Mouse (Mus musculus) MEL (cell line): ENCODE measurements around the gene Gm21970. TPM values are rescaled to one million over a fixed set of nuclear protein-coding genes. Genes with fewer than 3 reads are reported as not detected.
A peak's percentile ranks its signal among the peaks of the same experiment; 100 is the strongest.

Experiments used
- DNase-seq: peaks from one replicate; pipeline ENCODE4 v3.0.0; 2011; ENCODE audit warnings: low read depth, low spot score
- H3K27ac ChIP-seq: 2 replicates; pipeline ENCODE4 v1.5.1; 2012; ENCODE audit warnings: low read depth, mild to moderate bottlenecking, control low read depth, low read length, moderate library complexity; ENCODE audit not compliant: control insufficient read depth
- H3K27me3 ChIP-seq, 2 experiments: fragments of 150-350 bp in 1 of 2; sonication (generic) in 1 of 2; 2 replicates each; pipeline ENCODE4 v1.6.1; 2012; ENCODE audit warnings: low read length in 2 of 2, mild to moderate bottlenecking in 2 of 2, improper control_type of control experiment in 1 of 2, moderate library complexity in 1 of 2; ENCODE audit not compliant: insufficient read depth in 2 of 2, control insufficient read depth in 1 of 2
- H3K36me3 ChIP-seq, 2 experiments: 2 replicates each; pipeline ENCODE4 v1.6.1; 2012 to 2014; ENCODE audit warnings: low read length in 2 of 2, improper control_type of control experiment in 1 of 2, inconsistent platforms in 1 of 2, mild to moderate bottlenecking in 1 of 2; ENCODE audit not compliant: insufficient read depth in 2 of 2, control insufficient read depth in 1 of 2
- H3K4me1 ChIP-seq, 2 experiments: fragments of 150-350 bp in 1 of 2; sonication (generic) in 1 of 2; 2 replicates each; pipeline ENCODE4 v1.6.1; 2012; ENCODE audit warnings: low read length in 2 of 2, improper control_type of control experiment in 1 of 2, mild to moderate bottlenecking in 1 of 2; ENCODE audit not compliant: insufficient read depth in 2 of 2, control insufficient read depth in 1 of 2
- H3K4me3 ChIP-seq, 2 experiments: fragments of 150-350 bp in 1 of 2; sonication (generic) in 1 of 2; 2 replicates each; pipeline ENCODE4 v1.5.1; 2012; ENCODE audit warnings: low read depth in 2 of 2, low read length in 2 of 2, mild to moderate bottlenecking in 2 of 2, moderate library complexity in 2 of 2, control low read depth in 1 of 2, improper control_type of control experiment in 1 of 2; ENCODE audit not compliant: control insufficient read depth in 1 of 2, insufficient read depth in 1 of 2
- H3K79me2 ChIP-seq: 2 replicates; pipeline ENCODE4 v1.6.1; 2012; ENCODE audit warnings: mild to moderate bottlenecking, low read length, moderate library complexity; ENCODE audit not compliant: control insufficient read depth, poor library complexity, insufficient read depth
- H3K9ac ChIP-seq: 2 replicates; pipeline ENCODE4 v1.6.1; 2012; ENCODE audit warnings: low read depth, mild to moderate bottlenecking, control low read depth, low read length, moderate library complexity; ENCODE audit not compliant: control insufficient read depth, poor library complexity, severe bottlenecking
- H3K9me3 ChIP-seq: fragments of 150-350 bp; sonication (generic); replicated peaks from 2 replicates; pipeline ENCODE4 v1.6.1; 2012; ENCODE audit warnings: mild to moderate bottlenecking, low read length, improper control_type of control experiment, moderate library complexity; ENCODE audit not compliant: insufficient read depth
- CHD1 ChIP-seq: IDR thresholded peaks from 2 replicates; pipeline ENCODE4 v1.6.1; 2012; ENCODE audit warnings: low read depth, mild to moderate bottlenecking, inconsistent platforms, low read length, improper control_type of control experiment
- CHD2 ChIP-seq: IDR thresholded peaks from 2 replicates; pipeline ENCODE4 v1.6.1; 2011; ENCODE audit warnings: low read length, improper control_type of control experiment
- CTCF ChIP-seq, 3 experiments: IDR thresholded peaks in 2 of 3; conservative IDR thresholded peaks in 1 of 3; 2 replicates each; pipeline ENCODE4 v1.5.1; 2011 to 2012; ENCODE audit warnings: low read length in 3 of 3, low read depth in 2 of 3, mild to moderate bottlenecking in 2 of 3, improper control_type of control experiment in 1 of 3, inconsistent platforms in 1 of 3, mixed read lengths in 1 of 3, moderate library complexity in 1 of 3; ENCODE audit not compliant: control insufficient read depth in 1 of 3, insufficient read depth in 1 of 3, poor library complexity in 1 of 3, severe bottlenecking in 1 of 3
- E2F4 ChIP-seq: IDR thresholded peaks from 2 replicates; pipeline ENCODE4 v1.6.1; 2011; ENCODE audit warnings: low read depth, low read length, improper control_type of control experiment, borderline replicate concordance
- GABPA ChIP-seq: IDR thresholded peaks from 2 replicates; pipeline ENCODE4 v1.6.1; 2012; ENCODE audit warnings: low read depth, mild to moderate bottlenecking, inconsistent platforms, low read length, improper control_type of control experiment, moderate library complexity
- GATA1 ChIP-seq: IDR thresholded peaks from 2 replicates; pipeline ENCODE4 v1.6.1; 2011; ENCODE audit warnings: low read depth, low read length, improper control_type of control experiment
- JUND ChIP-seq: IDR thresholded peaks from 2 replicates; pipeline ENCODE4 v1.6.1; 2011; ENCODE audit warnings: low read depth, mild to moderate bottlenecking, improper control_type of control experiment, low read length
- KAT2A ChIP-seq: conservative IDR thresholded peaks from 2 replicates; pipeline ENCODE4 v1.6.1; 2012; ENCODE audit warnings: low read depth, low read length, improper control_type of control experiment, inconsistent platforms
- MAFK ChIP-seq: IDR thresholded peaks from 2 replicates; pipeline ENCODE4 v1.6.1; 2011; ENCODE audit warnings: low read depth, mild to moderate bottlenecking, low read length, improper control_type of control experiment, borderline replicate concordance
- MAX ChIP-seq: IDR thresholded peaks from 2 replicates; pipeline ENCODE4 v1.6.1; 2011; ENCODE audit warnings: low read length, improper control_type of control experiment
- MAZ ChIP-seq: IDR thresholded peaks from 2 replicates; pipeline ENCODE4 v1.6.1; 2012; ENCODE audit warnings: low read depth, mild to moderate bottlenecking, inconsistent platforms, low read length, improper control_type of control experiment
- MEF2A ChIP-seq: IDR thresholded peaks from 2 replicates; pipeline ENCODE4 v1.6.1; 2014; ENCODE audit warnings: low read depth, mild to moderate bottlenecking, inconsistent platforms, low read length, improper control_type of control experiment; ENCODE audit not compliant: poor library complexity, insufficient replicate concordance, severe bottlenecking; ENCODE audit errors: extremely low read depth
- MYB ChIP-seq: IDR thresholded peaks from 2 replicates; pipeline ENCODE4 v1.6.1; 2011; ENCODE audit warnings: mild to moderate bottlenecking, low read depth, low read length, improper control_type of control experiment
- NELFE ChIP-seq: IDR thresholded peaks from 2 replicates; pipeline ENCODE4 v1.6.1; 2011; ENCODE audit warnings: low read depth, low read length, improper control_type of control experiment
- NRF1 ChIP-seq: IDR thresholded peaks from 2 replicates; pipeline ENCODE4 v1.6.1; 2014; ENCODE audit warnings: low read depth, mild to moderate bottlenecking, inconsistent platforms, low read length, improper control_type of control experiment, moderate library complexity; ENCODE audit not compliant: poor library complexity, insufficient read depth, severe bottlenecking
- POLR2A ChIP-seq, 2 experiments: IDR thresholded peaks; 2 replicates each; pipeline ENCODE4 v1.6.1; 2011 to 2012; ENCODE audit warnings: low read length in 2 of 2, mild to moderate bottlenecking in 2 of 2, control low read depth in 1 of 2, improper control_type of control experiment in 1 of 2, low read depth in 1 of 2, moderate library complexity in 1 of 2; ENCODE audit not compliant: control insufficient read depth in 1 of 2, insufficient read depth in 1 of 2, poor library complexity in 1 of 2
- POLR2AphosphoS5 ChIP-seq: IDR thresholded peaks from 2 replicates; pipeline ENCODE4 v1.6.1; 2012; ENCODE audit warnings: low read depth, borderline replicate concordance, mild to moderate bottlenecking, inconsistent platforms, low read length, moderate library complexity, mixed read lengths
- RAD21 ChIP-seq: IDR thresholded peaks from 2 replicates; pipeline ENCODE4 v1.6.1; 2011; ENCODE audit warnings: mild to moderate bottlenecking, low read depth, low read length, improper control_type of control experiment
- RCOR1 ChIP-seq: IDR thresholded peaks from 2 replicates; pipeline ENCODE4 v1.6.1; 2012; ENCODE audit warnings: low read depth, mild to moderate bottlenecking, inconsistent platforms, low read length, improper control_type of control experiment
- SIN3A ChIP-seq: IDR thresholded peaks from 2 replicates; pipeline ENCODE4 v1.6.1; 2012; ENCODE audit warnings: low read length, improper control_type of control experiment, inconsistent platforms
- TAL1 ChIP-seq: IDR thresholded peaks from 2 replicates; pipeline ENCODE4 v1.6.1; 2012; ENCODE audit warnings: mild to moderate bottlenecking, inconsistent platforms, low read length, moderate library complexity, mixed read lengths
- TBP ChIP-seq: IDR thresholded peaks from 2 replicates; pipeline ENCODE4 v1.8.0; 2011; ENCODE audit warnings: low read depth, low read length, improper control_type of control experiment
- TCF12 ChIP-seq: IDR thresholded peaks from 2 replicates; pipeline ENCODE4 v1.6.1; 2014; ENCODE audit warnings: low read depth, mild to moderate bottlenecking, inconsistent platforms, low read length, improper control_type of control experiment, moderate library complexity
- USF2 ChIP-seq, 2 experiments: IDR thresholded peaks; 2 replicates each; pipeline ENCODE4 v1.6.1; 2011 to 2012; ENCODE audit warnings: improper control_type of control experiment in 2 of 2, low read length in 2 of 2, borderline replicate concordance in 1 of 2, inconsistent platforms in 1 of 2, low read depth in 1 of 2, mild to moderate bottlenecking in 1 of 2; ENCODE audit not compliant: insufficient read depth in 1 of 2
- ZC3H11A ChIP-seq: IDR thresholded peaks from 2 replicates; pipeline ENCODE4 v1.6.1; 2012; ENCODE audit warnings: low read depth, mild to moderate bottlenecking, inconsistent platforms, low read length, improper control_type of control experiment
- ZKSCAN1 ChIP-seq: IDR thresholded peaks from 2 replicates; pipeline ENCODE4 v1.6.1; 2012; ENCODE audit warnings: low read depth, mild to moderate bottlenecking, inconsistent platforms, low read length, improper control_type of control experiment, moderate library complexity
- ZNF384 ChIP-seq: IDR thresholded peaks from 2 replicates; pipeline ENCODE4 v1.6.1; 2012; ENCODE audit warnings: low read depth, mild to moderate bottlenecking, inconsistent platforms, low read length, improper control_type of control experiment
- polyA plus RNA-seq, 2 experiments: library from polyadenylated mRNA; stranded (reverse) in 1 of 2; unstranded in 1 of 2; fragments of >175 nt in 1 of 2; fragments of >200 nt in 1 of 2; gene quantifications; 2 replicates each; pipeline versions ENCODE4 v1.2.1 to v1.2.4; 2012; ENCODE audit warnings: low replicate concordance in 2 of 2, low read depth in 1 of 2; ENCODE audit not compliant: insufficient read length in 2 of 2, insufficient read depth in 1 of 2, missing spikeins in 1 of 2
- total RNA-seq: library from RNA; depleted of rRNA; stranded (reverse); fragments of 300-350 nt; gene quantifications from 2 replicates; pipeline ENCODE4 v1.2.3, GENCODE M21; 2012

The Gm21970 gene
- total and polyA plus RNA-seq, 3 experiments = not detected

- H3K79me2 ChIP-seq = no peaks in the 10 kb centered on the region; the same call in 1 of the 2 replicates
- H3K36me3 ChIP-seq = peaks cover 0 to 6% of the 10 kb centered on the region in 2 experiments; a peak in 2 of 4 replicates
- TF ChIP-seq CHD1 (no peak; the same call in 1 of the 2 replicates), TAL1 (no peak), ZC3H11A (no peak), POLR2AphosphoS5 (no peak), ZKSCAN1 (no peak), CHD2 (no peak), JUND (no peak), SIN3A (no peak), GATA1 (no peak), NRF1 (no peak), RAD21 (no peak), TBP (no peak), E2F4 (no peak), ZNF384 (no peak)
- no peaks in the 10 kb centered on the region for H3K27me3 ChIP-seq
- peak overlapping the region; percentile 88 to 91 for H3K4me3 ChIP-seq
- peak overlapping the region; percentile 85 for H3K9ac ChIP-seq
- peak; percentile 30 for DNase-seq
- H3K4me1 ChIP-seq = peaks cover 0 to 4% of the 10 kb centered on the region in 2 experiments; a peak in 3 of 4 replicates
- H3K27ac ChIP-seq = peak overlapping the region; percentile 80
- H3K9me3 ChIP-seq = no peaks in the 10 kb centered on the region
These were observed 72.4 kb downstream of the Gm21970 start for GRCm38 (mm10) chr16:91463836-91464400.

DNA sequence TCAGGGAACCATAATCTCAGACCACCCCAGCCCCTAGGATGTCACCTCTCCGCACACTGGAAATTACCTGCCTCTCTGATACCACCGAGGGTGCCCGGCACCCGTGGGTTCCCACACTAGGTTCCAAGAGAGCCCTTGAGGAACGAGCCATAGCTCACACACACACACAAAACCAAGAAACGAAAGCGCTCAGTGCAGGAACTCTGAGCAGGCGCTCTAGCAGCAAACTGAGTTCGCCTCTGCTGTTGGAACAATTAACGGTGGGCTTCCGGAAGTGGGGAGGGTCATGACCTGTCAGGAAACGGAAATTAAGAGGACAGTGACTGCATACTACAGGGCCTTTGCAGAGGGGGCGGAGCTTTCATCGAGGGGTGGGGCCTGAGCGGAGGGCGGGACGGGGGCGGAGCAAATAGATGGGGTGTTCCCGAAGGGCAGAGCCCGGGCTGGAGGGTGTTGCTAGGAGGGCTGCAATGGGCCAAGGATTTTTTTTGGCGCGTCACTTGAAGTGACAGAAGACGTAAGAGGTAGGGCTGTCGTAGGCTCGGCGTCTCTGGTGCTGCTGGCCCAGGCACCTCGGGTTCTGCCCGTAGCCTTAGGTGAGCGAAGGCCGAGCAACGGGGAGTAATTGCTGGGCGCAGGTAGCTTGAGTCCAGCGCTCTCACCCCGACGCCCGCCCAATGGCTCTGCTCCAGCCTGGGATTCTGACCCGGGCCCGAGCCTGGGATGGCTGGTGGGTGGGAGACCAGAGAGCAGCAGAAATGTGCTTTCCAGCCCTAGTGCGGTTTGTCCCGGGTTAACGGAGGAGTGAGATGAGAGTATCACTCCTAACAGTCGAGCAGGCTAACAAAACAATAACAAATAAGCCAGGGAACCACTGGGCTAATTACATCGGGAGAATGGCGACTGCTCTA, 73.3 kb downstream of the Gm21970 start:
- Histone ChIP-seq H3K27me3 (no peaks in the 10 kb centered on the region), H3K36me3 (peaks cover 0 to 6% of the 10 kb centered on the region in 2 experiments; a peak in 2 of 4 replicates), H3K27ac (peak overlapping the region; percentile 80), H3K79me2 (no peaks in the 10 kb centered on the region; the same call in 1 of the 2 replicates), H3K4me3 (peak overlapping the region; percentile 88 to 91), H3K4me1 (peaks cover 0 to 4% of the 10 kb centered on the region in 2 experiments; a peak in 3 of 4 replicates), H3K9me3 (no peaks in the 10 kb centered on the region), H3K9ac (peak overlapping the region; percentile 85)
- DNase-seq = peak; percentile 98
- TF ChIP-seq E2F4 = no peak
- peak; percentile 33; the same call in 1 of the 2 replicates for TF ChIP-seq MAZ
- peak; percentile 99 for TF ChIP-seq NELFE
- TF ChIP-seq TAL1 = no peak
- TF ChIP-seq USF2 (IDR thresholded peaks at IDR 0.05; ENCODE audit: borderline replicate concordance in 1 of 2, insufficient read depth in 1 of 2, low read depth in 1 of 2, low read length in 2 of 2) = no peak
- TF ChIP-seq TCF12 = peak; percentile 68
- TF ChIP-seq ZNF384 = peak; percentile 73
- no peak for TF ChIP-seq MAX
- TF ChIP-seq MYB = peak; percentile 46; the same call in 1 of the 2 replicates
- peak; percentile 65 to 99 for TF ChIP-seq POLR2A (IDR thresholded peaks at IDR 0.05; ENCODE audit: control insufficient read depth in 1 of 2, insufficient read depth in 1 of 2, low read depth in 1 of 2, low read length in 2 of 2, poor library complexity in 1 of 2)
- TF ChIP-seq MEF2A = no peak
- no peak for TF ChIP-seq ZKSCAN1
- TF ChIP-seq TBP = peak; percentile 95
- TF ChIP-seq MAFK = no peak
- peak; percentile 59; the same call in 1 of the 2 replicates for TF ChIP-seq KAT2A
- TF ChIP-seq GABPA = no peak
- TF ChIP-seq ZC3H11A = no peak
- TF ChIP-seq JUND = no peak
- TF ChIP-seq RCOR1 = peak; percentile 32; the same call in 1 of the 2 replicates
- no peak for TF ChIP-seq CTCF (IDR thresholded peaks at IDR 0.05 in 2 of 3, conservative IDR thresholded peaks at IDR 0.05 in 1 of 3; ENCODE audit: control insufficient read depth in 1 of 3, insufficient read depth in 1 of 3, low read depth in 2 of 3, low read length in 3 of 3, poor library complexity in 1 of 3, severe bottlenecking in 1 of 3)
